Mouse (Mus musculus): Measurements from ENCODE around the gene Acp5.

Acp5 gene

GRCm38 (mm10) chr9:22139746-22140145 lies 4.2 kb upstream of the Acp5 start:
- no peak for DNase-seq (ENCODE audit: low spot score in 2 of 2)

GRCm38 (mm10) chr9:22138480-22138879 lies 3.0 kb upstream of the Acp5 start:
- no peak for DNase-seq (ENCODE audit: low spot score in 2 of 2)

- DNase-seq (ENCODE audit: low spot score in 2 of 2) = no peak
Observed at GRCm38 (mm10) chr9:22136765-22137547, 1.4 kb upstream of the Acp5 start.

GRCm38 (mm10) chr9:22134988-22135643 lies 395 bp downstream of the Acp5 start:
- no peak for DNase-seq (ENCODE audit: low spot score in 2 of 2)

- DNase-seq (ENCODE audit: low spot score in 2 of 2) = no peak
Observed at GRCm38 (mm10) chr9:22134246-22134890, 1.1 kb downstream of the Acp5 start.

GRCm38 (mm10) chr9:22132220-22132619 lies 3.3 kb downstream of the Acp5 start:
- no peak for DNase-seq (ENCODE audit: low spot score in 2 of 2)

GRCm38 (mm10) chr9:22131226-22131981 lies 4.1 kb downstream of the Acp5 start:
- DNase-seq (ENCODE audit: low spot score in 2 of 2) = peak in 1 of 2 experiments; percentile 38

GRCm38 (mm10) chr9:22125246-22126027 lies 10.1 kb downstream of the Acp5 start:
- no peak for DNase-seq (ENCODE audit: low spot score in 2 of 2)

- no peak for DNase-seq (ENCODE audit: low spot score in 2 of 2)
Observed at GRCm38 (mm10) chr9:22124169-22124568, 11.3 kb downstream of the Acp5 start.

- no peak for DNase-seq (ENCODE audit: low spot score in 2 of 2)
Observed at GRCm38 (mm10) chr9:22123069-22123609, 12.4 kb downstream of the Acp5 start.

GRCm38 (mm10) chr9:22122005-22122404 lies 13.5 kb downstream of the Acp5 start:
- no peak for DNase-seq (ENCODE audit: low spot score in 2 of 2)

GRCm38 (mm10) chr9:22121545-22121944 lies 14.0 kb downstream of the Acp5 start:
- DNase-seq (ENCODE audit: low spot score in 2 of 2) = no peak

GRCm38 (mm10) chr9:22119543-22119942 lies 16.0 kb downstream of the Acp5 start:
- DNase-seq (ENCODE audit: low spot score in 2 of 2) = no peak

GRCm38 (mm10) chr9:22117754-22118456 lies 17.6 kb downstream of the Acp5 start:
- DNase-seq (ENCODE audit: low spot score in 2 of 2) = no peak

GRCm38 (mm10) chr9:22116740-22117426 lies 18.6 kb downstream of the Acp5 start, which contains the start of gene Elof1:
TSS of gene Elof1 (minus strand) at chr9:22117172.
- peak; percentile 82 to 91 for DNase-seq (ENCODE audit: low spot score in 2 of 2)

GRCm38 (mm10) chr9:22116086-22116485 lies 19.4 kb downstream of the Acp5 start:
- no peak for DNase-seq (ENCODE audit: low spot score in 2 of 2)

- no peak for DNase-seq (ENCODE audit: low spot score in 2 of 2)
Observed at GRCm38 (mm10) chr9:22115635-22116034, 19.9 kb downstream of the Acp5 start.

GRCm38 (mm10) chr9:22108194-22108593 lies 27.3 kb downstream of the Acp5 start:
- no peak for DNase-seq (ENCODE audit: low spot score in 2 of 2)

- DNase-seq (ENCODE audit: low spot score in 2 of 2) = no peak
Observed at GRCm38 (mm10) chr9:22099922-22100321, 35.6 kb downstream of the Acp5 start.
